Mouse (Mus musculus) left cerebral cortex, postnatal 25 days (tissue): ENCODE measurements around the gene Tesmin. TPM values are rescaled to one million over a fixed set of nuclear protein-coding genes. Genes with fewer than 3 reads are reported as not detected.

ENCODE experiments used
- DNase-seq, 2 experiments: peaks; one replicate each; pipeline ENCODE4 v3.0.0; 2022; ENCODE audit warnings: low spot score in 2 of 2, mixed read lengths in 1 of 2
- intact Hi-C: fragments of 180-260 bp; cut with DNase I; formaldehyde crosslinking; loops from one replicate; pipeline ENCODE4 v1.15.1; 2025
- total RNA-seq, 2 experiments: library from RNA; stranded (reverse); gene quantifications; 2 replicates each; pipeline ENCODE4 v1.2.3; 2021

Tesmin gene
- total RNA-seq, 2 experiments from 2014 or later = 0.27 to 0.44 TPM

GRCm38 (mm10) chr19:3388061-3388460 lies 596 bp upstream of the Tesmin start:
- no peak for DNase-seq
- intact Hi-C loops = no loop called here

- intact Hi-C loops = loop anchor here (1.0 kb wide), 1 partner anchor 61 kb away; no protein-coding TSS in a partner anchor
- DNase-seq = peak; percentile 87
Observed at GRCm38 (mm10) chr19:3389089-3389488, 432 bp downstream of the Tesmin start.

GRCm38 (mm10) chr19:3392384-3392783 lies 3.7 kb downstream of the Tesmin start:
- intact Hi-C loops = no loop called here
- no peak for DNase-seq

- intact Hi-C loops = no loop called here
- DNase-seq = no peak
Observed at GRCm38 (mm10) chr19:3394216-3394615, 5.6 kb downstream of the Tesmin start.

- intact Hi-C loops = no loop called here
- no peak for DNase-seq
Observed at GRCm38 (mm10) chr19:3400057-3400456, 11.4 kb downstream of the Tesmin start.

GRCm38 (mm10) chr19:3401504-3401903 lies 12.8 kb downstream of the Tesmin start:
- no peak for DNase-seq
- intact Hi-C loops = no loop called here

- intact Hi-C loops = no loop called here
- no peak for DNase-seq
Observed at GRCm38 (mm10) chr19:3401943-3402342, 13.3 kb downstream of the Tesmin start.

- intact Hi-C loops = no loop called here
- DNase-seq = no peak
Observed at GRCm38 (mm10) chr19:3402390-3402789, 13.7 kb downstream of the Tesmin start.

- DNase-seq = no peak
- intact Hi-C loops = no loop called here
Observed at GRCm38 (mm10) chr19:3404030-3404429, 15.4 kb downstream of the Tesmin start.

- intact Hi-C loops = no loop called here
- DNase-seq = peak in 1 of 2 experiments; percentile 10
Observed at GRCm38 (mm10) chr19:3405531-3406281, 17.0 kb downstream of the Tesmin start.

- intact Hi-C loops = no loop called here
- DNase-seq = no peak
Observed at GRCm38 (mm10) chr19:3414268-3414733, 25.6 kb downstream of the Tesmin start, which contains the start of gene Gal. Gal (minus strand) TSS chr19:3414544.

- intact Hi-C loops = no loop called here
- DNase-seq = peak; percentile 29 to 78
Observed at GRCm38 (mm10) chr19:3419251-3419650, 30.6 kb downstream of the Tesmin start.

- no peak for DNase-seq
- intact Hi-C loops = no loop called here
Observed at GRCm38 (mm10) chr19:3422488-3422887, 33.8 kb downstream of the Tesmin start.

- DNase-seq = no peak
- intact Hi-C loops = no loop called here
Observed at GRCm38 (mm10) chr19:3422981-3423380, 34.3 kb downstream of the Tesmin start.

GRCm38 (mm10) chr19:3424214-3424613 lies 35.6 kb downstream of the Tesmin start:
- intact Hi-C loops = no loop called here
- DNase-seq = no peak

GRCm38 (mm10) chr19:3428057-3428830 lies 39.6 kb downstream of the Tesmin start:
- DNase-seq = no peak
- intact Hi-C loops = no loop called here

GRCm38 (mm10) chr19:3429156-3429816 lies 40.6 kb downstream of the Tesmin start:
- intact Hi-C loops = no loop called here
- no peak for DNase-seq

GRCm38 (mm10) chr19:3431066-3431465 lies 42.4 kb downstream of the Tesmin start:
- no peak for DNase-seq
- intact Hi-C loops = no loop called here

GRCm38 (mm10) chr19:3431969-3432368 lies 43.3 kb downstream of the Tesmin start:
- intact Hi-C loops = no loop called here
- no peak for DNase-seq

GRCm38 (mm10) chr19:3434124-3434523 lies 45.5 kb downstream of the Tesmin start:
- intact Hi-C loops = no loop called here
- no peak for DNase-seq
